Mouse (Mus musculus) bone marrow, adult 2 months (tissue): ENCODE data around the gene Olfr624. TPM values are rescaled to one million over a fixed set of nuclear protein-coding genes. Genes with fewer than 3 reads are reported as not detected.
"Not testable (repeated sequence)": the region's sequence is repeated elsewhere in the genome, so short reads cannot be mapped to it uniquely, and the experiment has no call there.

ENCODE experiments used
- H3K27ac ChIP-seq: fragments of 200-500 bp; 2 replicates; pipeline ENCODE4 v1.5.1; 2012; ENCODE audit warnings: low read depth, mild to moderate bottlenecking, control low read depth, inconsistent platforms, low read length; ENCODE audit not compliant: control insufficient read depth, poor library complexity, insufficient read depth
- H3K4me1 ChIP-seq: fragments of 200-500 bp; 2 replicates; pipeline ENCODE4 v1.6.1; 2011; ENCODE audit warnings: low read length; ENCODE audit not compliant: control insufficient read depth, insufficient read depth
- H3K4me3 ChIP-seq: fragments of 200-500 bp; replicated peaks from 2 replicates; pipeline ENCODE3; 2011; ENCODE audit warnings: mild to moderate bottlenecking, low read depth, low read length, control low read depth; ENCODE audit not compliant: control insufficient read depth
- CTCF ChIP-seq: fragments of 200-500 bp; IDR thresholded peaks from 2 replicates; pipeline ENCODE4 v1.5.1; 2011; ENCODE audit warnings: low read length, control low read depth; ENCODE audit not compliant: control insufficient read depth, insufficient read depth
- POLR2A ChIP-seq: fragments of 200-500 bp; IDR thresholded peaks from 2 replicates; pipeline ENCODE4 v1.6.1; 2011; ENCODE audit warnings: low read depth, mild to moderate bottlenecking, control low read depth, low read length, borderline replicate concordance; ENCODE audit not compliant: control insufficient read depth
- WGBS: fragments of 180-500 bp; shearing (Covaris S2); methylation state at CpG from one replicate; pipeline ENCODE4 v1.1.7; 2018; 5-methylcytosine and 5-hydroxymethylcytosine counted together
- polyA plus RNA-seq: library from polyadenylated mRNA; stranded (reverse); fragments of >200 nt; gene quantifications from 2 replicates; pipeline ENCODE4 v1.2.4, GENCODE M21; 2011; ENCODE audit warnings: low replicate concordance; ENCODE audit not compliant: missing spikeins, insufficient read depth, insufficient read length

The Olfr624 gene
- polyA plus RNA-seq = 0.25 and 0.45 TPM in 2 replicates

DNA sequence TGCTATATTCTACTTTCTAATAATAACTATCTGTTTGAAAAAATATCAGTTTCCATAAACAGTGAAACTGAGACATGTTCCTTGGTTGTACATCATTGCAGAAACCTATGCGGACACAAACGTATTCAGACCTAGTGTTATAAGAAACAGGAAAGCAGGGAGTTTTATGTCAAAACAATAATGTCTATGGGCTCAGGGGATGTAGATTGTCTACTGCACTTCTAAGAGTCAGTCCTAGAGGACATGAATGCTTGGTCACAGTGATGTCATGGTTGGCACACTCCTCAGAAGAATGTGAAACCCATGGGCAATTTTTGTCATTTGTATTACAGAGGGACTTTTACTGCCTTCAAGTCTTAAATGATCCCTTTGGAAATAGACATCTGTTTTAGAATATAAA, at the start of gene Olfr624:
Gene Olfr624, minus strand, starts transcription at position 101 of the 400 bp plus-strand sequence.
- H3K4me3 ChIP-seq = no peak within 1 kb of the TSS
- H3K4me1 ChIP-seq = no peaks in the 10 kb centered on the region
- TF ChIP-seq POLR2A (no peak), CTCF (no peak)
- no peak within 1 kb of the TSS for H3K27ac ChIP-seq
- 86% methylated on average over 2 of the region's 2 CpGs for WGBS

DNA sequence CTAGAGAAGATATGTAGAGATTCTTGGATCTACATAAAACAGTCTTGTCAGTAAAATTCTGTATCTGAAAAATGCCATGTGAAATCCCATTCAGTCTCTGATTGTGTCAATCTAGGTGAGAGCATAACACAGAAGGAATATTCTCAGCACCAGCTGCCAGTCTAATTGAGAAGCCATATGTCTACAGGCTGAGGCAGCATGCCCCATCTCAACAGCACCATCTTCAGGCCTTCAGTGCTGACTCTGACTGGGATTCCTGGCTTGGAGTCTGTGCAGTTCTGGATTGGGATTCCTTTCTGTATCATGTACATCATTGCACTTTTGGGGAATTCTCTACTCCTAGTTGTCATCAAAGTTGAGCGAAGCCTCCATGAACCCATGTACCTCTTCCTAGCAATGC, 45.4 kb upstream of the Olfr624 start:
- not testable (repeated sequence) for H3K4me3 ChIP-seq
- WGBS = 81% methylated on average over 1 of the region's 1 CpGs

DNA sequence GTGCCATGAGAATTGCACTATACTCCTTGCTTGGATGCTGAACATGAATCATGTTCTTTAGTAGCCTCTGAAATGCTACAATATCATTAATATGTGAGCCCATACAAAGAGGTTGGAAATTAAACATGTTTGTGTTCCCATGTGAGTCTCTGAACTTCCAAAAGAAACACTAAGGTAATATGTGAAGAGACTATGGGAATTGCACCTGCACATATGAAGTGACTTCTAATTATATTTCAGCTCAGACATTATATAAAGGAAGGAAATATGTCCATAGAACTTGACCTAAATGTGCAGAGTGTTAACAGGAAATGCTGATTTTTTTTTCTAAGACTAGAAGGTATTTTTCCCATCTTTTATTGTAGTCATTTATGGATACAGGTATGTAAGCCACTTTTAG, 43.4 kb upstream of the Olfr624 start, which contains the start of gene Olfr243:
Gene Olfr243, plus strand, starts transcription at position 301 of the 400 bp plus-strand sequence.
- no peaks in the 10 kb centered on the region for H3K4me1 ChIP-seq
- H3K4me3 ChIP-seq = no peak within 1 kb of the TSS
- no peak for TF ChIP-seq POLR2A
- TF ChIP-seq CTCF = no peak
- H3K27ac ChIP-seq = no peak within 1 kb of the TSS

More for the DNA sequence above, 45.4 kb upstream of the Olfr624 start:
- H3K27ac ChIP-seq, H3K4me1 ChIP-seq: not testable (repeated sequence)

DNA sequence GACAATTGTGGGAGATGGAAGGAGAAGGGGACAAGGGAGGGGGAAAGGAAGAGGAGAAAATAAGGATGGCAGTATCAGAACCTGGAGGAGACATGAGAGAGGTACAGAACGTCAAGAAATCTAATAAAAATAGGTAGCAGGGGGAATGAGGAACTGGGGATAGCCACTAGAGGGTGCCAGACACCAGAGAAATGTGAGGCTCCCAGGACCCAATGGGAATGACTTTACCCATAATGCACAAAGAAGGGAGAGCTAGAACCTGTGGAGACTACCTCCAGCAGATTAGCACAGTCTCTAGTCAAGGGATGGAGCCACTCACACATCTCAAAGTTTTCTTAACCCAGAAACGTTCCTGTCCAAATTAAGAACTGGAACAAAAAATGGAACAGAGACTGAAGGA, 41.0 kb upstream of the Olfr624 start:
- TF ChIP-seq POLR2A = no peak
- TF ChIP-seq CTCF = peak; percentile 49; the same call in 1 of the 2 replicates

DNA sequence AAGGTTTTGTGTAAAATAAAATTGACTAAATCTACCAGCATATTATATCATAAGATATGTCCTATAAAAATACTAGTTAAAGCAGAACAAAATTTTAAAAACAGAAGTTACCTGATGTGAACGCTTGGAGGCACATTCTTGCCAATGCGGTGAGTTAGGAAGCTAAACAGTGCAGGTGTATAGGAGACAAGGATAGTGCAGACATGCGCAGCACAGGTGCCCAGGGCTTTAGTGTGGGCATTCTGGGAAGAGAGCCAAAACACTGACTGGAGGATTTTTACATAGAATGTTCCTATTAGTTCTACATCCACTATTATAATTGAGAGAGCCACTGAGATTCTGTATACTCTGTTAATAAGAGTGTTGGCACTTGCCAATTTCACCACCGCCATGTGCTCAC, 28.5 kb upstream of the Olfr624 start:
- 78% methylated on average over 4 of the region's 4 CpGs for WGBS
- TF ChIP-seq CTCF = no peak
- TF ChIP-seq POLR2A = no peak
- Histone ChIP-seq H3K27ac (no peak overlapping the region), H3K4me3 (no peak overlapping the region), H3K4me1 (no peaks in the 10 kb centered on the region)

More for the DNA sequence above, 41.0 kb upstream of the Olfr624 start:
- H3K27ac ChIP-seq = no peak overlapping the region
- WGBS = 31% methylated on average over 2 of the region's 2 CpGs
- H3K4me1 ChIP-seq = no peaks in the 10 kb centered on the region
- H3K4me3 ChIP-seq = no peak overlapping the region

DNA sequence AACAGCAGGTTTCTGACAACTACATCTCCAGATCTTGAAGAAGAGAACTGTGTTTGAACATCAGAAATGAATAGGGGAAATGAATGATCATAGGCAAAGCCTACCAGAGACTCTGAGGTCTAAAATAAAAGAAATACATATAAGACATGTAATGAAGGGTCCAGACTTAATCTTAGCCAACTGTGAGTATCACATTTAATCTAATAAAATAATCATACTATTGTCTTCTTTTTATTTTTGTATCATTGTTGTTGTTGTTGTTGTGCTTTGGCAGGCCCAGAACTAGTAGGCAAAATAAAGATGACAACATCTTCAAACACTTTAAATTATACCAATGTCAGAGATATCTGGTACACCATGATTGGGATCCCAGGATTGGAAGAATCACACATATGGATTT, 11.4 kb upstream of the Olfr624 start, which contains the start of gene Olfr625-ps1:
Gene Olfr625-ps1, plus strand, starts transcription at position 301 of the 400 bp plus-strand sequence.
- no peak within 1 kb of the TSS for H3K4me3 ChIP-seq
- H3K4me1 ChIP-seq = no peaks in the 10 kb centered on the region
- TF ChIP-seq CTCF (no peak), POLR2A (no peak)

DNA sequence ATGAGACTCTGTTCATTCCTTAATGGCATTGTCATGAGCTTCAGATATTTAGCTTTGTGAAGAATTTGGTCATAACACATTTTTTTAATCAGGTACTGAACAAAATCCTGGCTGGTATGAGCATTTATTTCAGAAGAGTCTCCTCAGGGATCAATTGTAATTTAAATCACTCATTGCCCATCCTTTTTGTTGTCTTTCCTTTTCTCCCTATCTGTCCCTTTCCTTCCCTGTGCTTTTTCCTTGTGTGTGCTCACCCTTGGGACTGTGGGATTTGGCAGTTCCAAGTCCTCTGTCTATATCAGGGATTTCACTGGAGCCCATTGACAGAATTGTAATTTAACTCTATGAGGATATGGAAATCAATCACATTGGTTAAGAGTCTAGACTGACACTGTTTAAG, 7.4 kb downstream of the Olfr624 start, which contains the start of gene Olfr623:
Gene Olfr623, minus strand, starts transcription at position 101 of the 400 bp plus-strand sequence.
- TF ChIP-seq POLR2A (no peak), CTCF (no peak)
- Histone ChIP-seq H3K4me3 (no peak within 1 kb of the TSS), H3K27ac (no peak within 1 kb of the TSS), H3K4me1 (no peaks in the 10 kb centered on the region)

More for the DNA sequence above, 11.4 kb upstream of the Olfr624 start, which contains the start of gene Olfr625-ps1:
- H3K27ac ChIP-seq = no peak within 1 kb of the TSS

DNA sequence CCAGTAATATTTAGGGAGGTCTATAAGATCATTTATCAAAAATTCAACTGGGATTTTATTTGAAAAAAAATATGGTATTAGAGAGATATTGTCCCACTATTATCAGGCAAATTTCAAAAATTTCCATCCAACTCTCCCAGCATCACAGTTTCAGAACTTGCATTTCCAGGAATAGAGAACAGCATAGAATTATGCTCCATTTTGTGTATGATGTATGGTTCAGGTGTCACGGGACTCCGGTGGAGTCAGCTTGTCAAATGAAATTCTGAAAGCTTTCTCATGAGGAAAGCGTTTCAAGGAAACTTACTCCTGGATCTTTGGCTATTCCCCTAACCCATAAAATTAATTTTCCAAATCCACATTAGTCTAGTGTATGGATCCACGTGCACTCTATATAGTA, 26.9 kb downstream of the Olfr624 start:
- TF ChIP-seq POLR2A (no peak), CTCF (no peak)
- Histone ChIP-seq H3K4me1 (no peaks in the 10 kb centered on the region), H3K4me3 (no peak overlapping the region), H3K27ac (no peak overlapping the region)
- 81% methylated on average over 4 of the region's 4 CpGs for WGBS

DNA sequence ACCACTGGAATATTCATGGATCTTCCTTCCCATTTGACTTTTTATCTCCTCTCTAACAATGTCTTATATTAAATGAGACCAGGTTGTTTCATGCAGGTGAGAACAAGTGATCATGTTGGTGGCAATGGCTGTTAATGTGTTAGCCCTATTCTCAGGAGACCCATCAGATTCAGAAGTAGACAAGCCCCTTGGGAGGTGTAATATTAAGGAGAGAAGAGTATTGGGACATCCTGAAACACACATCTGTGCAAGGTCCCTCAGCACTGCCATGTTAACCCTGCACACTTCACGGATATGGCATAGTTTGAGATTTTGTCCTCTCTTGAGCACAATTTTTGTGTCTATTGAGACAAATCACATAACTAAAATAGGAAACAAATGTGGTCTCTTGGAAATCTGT, 28.4 kb downstream of the Olfr624 start, which contains the start of gene Olfr622:
Gene Olfr622, minus strand, starts transcription at position 101 of the 400 bp plus-strand sequence.
- Histone ChIP-seq H3K4me1 (no peaks in the 10 kb centered on the region), H3K4me3 (no peak within 1 kb of the TSS), H3K27ac (no peak within 1 kb of the TSS)
- WGBS = 71% methylated on average over 1 of the region's 1 CpGs
- no peak for TF ChIP-seq CTCF
- no peak for TF ChIP-seq POLR2A
